Mouse (Mus musculus): ENCODE data around the gene Tmcc3. TPM values are rescaled to one million over a fixed set of nuclear protein-coding genes. Genes with fewer than 3 reads are reported as not detected.

The Tmcc3 gene
- polyA plus RNA-seq, 1 experiment, result 20.7 TPM

DNA sequence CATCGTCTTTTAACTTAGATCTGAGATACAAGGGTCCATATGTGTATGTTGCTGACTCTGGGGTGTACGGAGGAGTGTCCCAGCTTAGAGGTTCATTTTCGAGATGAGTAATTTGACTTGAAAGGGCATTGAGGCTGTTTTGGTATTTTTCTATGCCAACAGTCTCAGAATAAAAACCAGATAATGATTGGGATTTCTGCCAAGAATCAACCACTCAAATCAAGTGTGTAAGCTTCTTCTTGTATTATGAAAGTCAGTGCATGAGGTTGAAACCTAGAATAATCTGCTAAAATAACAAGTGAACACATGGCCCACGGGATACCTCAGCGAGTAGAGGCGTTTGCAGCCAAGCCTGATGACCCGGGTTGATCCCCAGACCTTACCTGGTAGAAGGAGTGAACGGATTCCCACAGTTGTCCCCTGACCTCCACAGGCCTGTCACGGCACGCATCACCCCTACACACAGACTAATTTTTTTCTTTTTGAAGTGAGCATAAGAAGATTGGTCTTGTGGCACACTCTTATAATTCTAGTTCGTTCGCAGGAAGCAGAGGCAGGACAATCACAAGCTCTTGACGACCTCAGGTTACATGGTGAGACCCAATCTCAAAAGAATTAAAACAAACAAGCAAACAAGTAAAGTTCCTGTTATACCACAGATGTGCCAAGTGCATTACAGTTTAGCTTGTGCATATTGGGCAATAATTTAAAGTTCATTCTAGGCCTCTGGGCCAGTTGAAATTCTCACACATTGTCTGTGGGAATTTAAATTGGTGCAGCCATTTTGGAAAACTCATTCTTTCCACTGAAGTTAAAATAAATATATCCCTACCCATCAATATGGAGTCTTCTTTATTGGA is 165.8 kb downstream of the Tmcc3 start:
- DNase-seq, result no peak
- WGBS, result 95% methylated on average over 13 of the region's 13 CpGs
- no peaks in the 10 kb centered on the region for H3K36me3 ChIP-seq (ENCODE audit: control insufficient read depth, insufficient read depth, low read length)
- no peak overlapping the region for H3K4me3 ChIP-seq (ENCODE audit: control insufficient read depth, insufficient read depth, low read length)
- H3K4me1 ChIP-seq (replicated peaks; ENCODE audit: control insufficient read depth, insufficient read depth, low read length), result no peaks in the 10 kb centered on the region
- no peaks in the 10 kb centered on the region for H3K27me3 ChIP-seq (ENCODE audit: control insufficient read depth, insufficient read depth, low read length)
- H3K27ac ChIP-seq (ENCODE audit: control insufficient read depth, insufficient read depth, low read length), result no peak overlapping the region
- no peak for TF ChIP-seq POLR2A (IDR thresholded peaks at IDR 0.05; ENCODE audit: control insufficient read depth, extremely low read depth, insufficient read depth, low read length, poor library complexity)
- no peak for TF ChIP-seq CTCF (IDR thresholded peaks at IDR 0.05; ENCODE audit: borderline replicate concordance, control insufficient read depth, extremely low read depth, insufficient read depth, low read length, poor library complexity)

DNA sequence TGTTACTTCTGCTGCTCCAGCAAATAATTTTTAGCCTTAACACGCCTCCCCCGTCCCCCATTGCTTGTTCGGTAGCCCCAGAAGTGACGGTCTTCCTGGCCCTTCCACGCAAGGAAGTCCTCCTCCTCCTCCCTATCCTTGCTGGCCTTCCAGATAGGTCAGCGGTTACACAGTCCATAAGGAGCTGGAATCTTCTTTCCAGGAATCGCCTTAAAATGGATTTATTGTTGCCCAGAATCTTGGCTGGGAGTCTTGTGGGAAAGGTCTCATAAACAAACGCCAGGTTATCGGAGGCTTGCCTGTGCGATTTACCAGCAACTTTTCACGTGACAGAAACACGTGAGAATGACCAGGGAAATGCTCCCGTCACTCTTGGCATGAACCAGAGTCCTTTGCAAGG is 167.9 kb downstream of the Tmcc3 start:
- WGBS, result 95% methylated on average over 13 of the region's 13 CpGs
- Histone ChIP-seq H3K27ac (ENCODE audit: control insufficient read depth, insufficient read depth, low read length) (no peak overlapping the region), H3K27me3 (ENCODE audit: control insufficient read depth, insufficient read depth, low read length) (no peaks in the 10 kb centered on the region), H3K4me1 (replicated peaks; ENCODE audit: control insufficient read depth, insufficient read depth, low read length) (no peaks in the 10 kb centered on the region), H3K4me3 (ENCODE audit: control insufficient read depth, insufficient read depth, low read length) (no peak overlapping the region), H3K36me3 (ENCODE audit: control insufficient read depth, insufficient read depth, low read length) (no peaks in the 10 kb centered on the region)
- TF ChIP-seq CTCF (IDR thresholded peaks at IDR 0.05; ENCODE audit: borderline replicate concordance, control insufficient read depth, extremely low read depth, insufficient read depth, low read length, poor library complexity), result no peak
- TF ChIP-seq POLR2A (IDR thresholded peaks at IDR 0.05; ENCODE audit: control insufficient read depth, extremely low read depth, insufficient read depth, low read length, poor library complexity), result no peak
- no peak for DNase-seq

DNA sequence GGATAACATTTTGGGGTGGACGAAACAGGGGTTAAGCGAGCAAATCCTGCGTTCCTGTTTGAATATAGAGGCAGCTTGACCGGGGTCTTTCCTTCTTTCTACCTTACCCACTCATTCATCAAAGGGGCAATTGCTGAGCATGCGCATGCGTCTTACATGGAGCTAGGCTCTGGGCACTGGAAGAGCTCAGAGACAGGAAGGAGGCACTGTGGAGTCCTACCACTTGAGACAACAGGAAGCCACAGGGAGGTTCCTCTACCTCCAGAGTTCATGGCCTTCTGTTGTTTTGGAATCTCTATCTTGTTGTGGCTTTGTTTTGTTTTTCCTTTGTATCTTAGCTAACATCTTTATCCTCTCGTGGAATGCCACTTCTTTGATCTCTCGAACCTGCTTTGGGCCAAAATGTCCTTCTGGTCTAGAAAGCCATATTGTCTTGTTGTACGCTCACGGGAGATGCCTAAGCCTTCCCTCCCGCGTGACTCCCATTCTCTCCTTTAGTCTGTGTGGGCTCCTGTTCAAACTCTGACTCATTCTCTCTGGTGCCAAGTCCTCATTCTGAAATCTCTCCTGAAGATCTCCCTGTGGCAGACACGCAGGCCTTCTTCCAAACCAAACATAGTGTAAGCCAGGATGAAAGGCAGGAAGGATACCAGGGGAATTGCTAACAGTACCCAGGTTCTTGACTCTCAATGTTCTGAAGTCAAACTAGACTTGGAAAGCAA is 168.8 kb downstream of the Tmcc3 start:
- Histone ChIP-seq H3K27ac (ENCODE audit: control insufficient read depth, insufficient read depth, low read length) (no peak overlapping the region), H3K4me1 (replicated peaks; ENCODE audit: control insufficient read depth, insufficient read depth, low read length) (no peaks in the 10 kb centered on the region), H3K27me3 (ENCODE audit: control insufficient read depth, insufficient read depth, low read length) (no peaks in the 10 kb centered on the region), H3K4me3 (ENCODE audit: control insufficient read depth, insufficient read depth, low read length) (no peak overlapping the region), H3K36me3 (ENCODE audit: control insufficient read depth, insufficient read depth, low read length) (no peaks in the 10 kb centered on the region)
- WGBS, result 82% methylated on average over 13 of the region's 13 CpGs
- no peak for DNase-seq
- no peak for TF ChIP-seq CTCF (IDR thresholded peaks at IDR 0.05; ENCODE audit: borderline replicate concordance, control insufficient read depth, extremely low read depth, insufficient read depth, low read length, poor library complexity)
- TF ChIP-seq POLR2A (IDR thresholded peaks at IDR 0.05; ENCODE audit: control insufficient read depth, extremely low read depth, insufficient read depth, low read length, poor library complexity), result no peak

DNA sequence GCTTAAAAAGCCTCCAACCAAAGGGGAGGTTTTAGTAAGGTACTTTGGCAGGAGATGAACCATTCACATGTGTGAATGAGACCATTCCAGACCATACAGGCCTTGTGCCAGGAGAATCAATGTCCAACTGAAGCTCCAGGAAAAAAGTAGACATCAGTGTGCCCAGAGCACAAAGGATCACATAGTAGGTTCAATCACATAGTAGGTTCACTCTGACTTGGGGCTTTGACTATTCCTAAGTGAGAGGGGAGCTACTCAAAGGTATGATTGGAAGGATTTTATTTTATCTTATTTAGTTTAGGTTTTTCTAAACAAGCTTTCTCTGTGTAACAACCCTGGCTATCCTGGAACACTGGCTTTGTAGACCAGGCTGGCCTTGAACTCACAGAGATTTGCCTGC is 169.9 kb downstream of the Tmcc3 start:
- no peaks in the 10 kb centered on the region for H3K36me3 ChIP-seq (ENCODE audit: control insufficient read depth, insufficient read depth, low read length)
- no peaks in the 10 kb centered on the region for H3K4me1 ChIP-seq (replicated peaks; ENCODE audit: control insufficient read depth, insufficient read depth, low read length)
- TF ChIP-seq POLR2A (IDR thresholded peaks at IDR 0.05; ENCODE audit: control insufficient read depth, extremely low read depth, insufficient read depth, low read length, poor library complexity) (no peak), CTCF (IDR thresholded peaks at IDR 0.05; ENCODE audit: borderline replicate concordance, control insufficient read depth, extremely low read depth, insufficient read depth, low read length, poor library complexity) (no peak)
- H3K4me3 ChIP-seq (ENCODE audit: control insufficient read depth, insufficient read depth, low read length), result no peak overlapping the region
- DNase-seq, result no peak
- no peaks in the 10 kb centered on the region for H3K27me3 ChIP-seq (ENCODE audit: control insufficient read depth, insufficient read depth, low read length)
- no peak overlapping the region for H3K27ac ChIP-seq (ENCODE audit: control insufficient read depth, insufficient read depth, low read length)

DNA sequence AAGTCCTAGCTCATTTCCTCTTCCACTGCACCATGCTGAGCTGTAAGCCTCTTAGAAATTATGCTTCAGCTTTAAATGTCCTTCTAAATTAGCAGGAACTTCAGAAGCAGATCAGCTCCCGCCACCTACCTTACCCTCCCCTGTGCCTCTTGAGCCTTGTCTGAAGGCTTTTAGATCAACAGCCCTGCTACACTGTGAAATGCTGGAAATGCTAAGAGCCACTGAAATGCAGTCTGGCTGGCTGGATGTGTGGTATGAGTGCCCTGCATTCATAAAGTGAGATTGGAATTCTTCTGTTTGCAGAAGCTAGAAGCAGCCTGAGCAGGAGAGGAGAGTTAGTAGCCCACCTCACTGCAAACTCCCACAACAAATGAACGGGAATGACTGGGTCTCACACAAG is 174.4 kb downstream of the Tmcc3 start:
- Histone ChIP-seq H3K27ac (ENCODE audit: control insufficient read depth, insufficient read depth, low read length) (no peak overlapping the region), H3K4me1 (replicated peaks; ENCODE audit: control insufficient read depth, insufficient read depth, low read length) (no peaks in the 10 kb centered on the region), H3K36me3 (ENCODE audit: control insufficient read depth, insufficient read depth, low read length) (no peaks in the 10 kb centered on the region), H3K27me3 (ENCODE audit: control insufficient read depth, insufficient read depth, low read length) (no peaks in the 10 kb centered on the region), H3K4me3 (ENCODE audit: control insufficient read depth, insufficient read depth, low read length) (no peak overlapping the region)
- TF ChIP-seq POLR2A (IDR thresholded peaks at IDR 0.05; ENCODE audit: control insufficient read depth, extremely low read depth, insufficient read depth, low read length, poor library complexity), result no peak
- no peak for TF ChIP-seq CTCF (IDR thresholded peaks at IDR 0.05; ENCODE audit: borderline replicate concordance, control insufficient read depth, extremely low read depth, insufficient read depth, low read length, poor library complexity)
- DNase-seq, result no peak
- 98% methylated on average over 2 of the region's 2 CpGs for WGBS

DNA sequence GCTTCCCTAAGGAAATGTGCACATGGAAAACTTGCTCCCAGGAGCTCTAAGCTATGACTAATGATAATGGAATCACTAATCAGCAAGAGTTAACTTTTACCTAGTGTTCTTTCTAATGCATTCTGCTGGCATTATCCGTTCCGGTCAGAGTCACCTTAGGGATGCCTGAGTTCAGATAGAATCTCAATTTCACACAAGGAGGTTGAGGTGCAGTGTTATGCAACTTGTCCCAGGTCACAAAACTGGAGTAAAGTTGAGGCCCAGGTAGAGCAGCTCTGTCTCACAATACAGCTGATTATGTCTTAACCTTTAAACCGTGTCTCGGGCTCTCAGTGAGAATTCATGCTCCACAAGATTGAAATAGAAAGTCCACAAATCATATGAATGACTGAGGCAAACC is 177.8 kb downstream of the Tmcc3 start:
- DNase-seq, result no peak
- no peaks in the 10 kb centered on the region for H3K36me3 ChIP-seq (ENCODE audit: control insufficient read depth, insufficient read depth, low read length)
- no peaks in the 10 kb centered on the region for H3K27me3 ChIP-seq (ENCODE audit: control insufficient read depth, insufficient read depth, low read length)
- H3K4me3 ChIP-seq (ENCODE audit: control insufficient read depth, insufficient read depth, low read length), result no peak overlapping the region
- 95% methylated on average over 4 of the region's 4 CpGs for WGBS
- no peak overlapping the region for H3K27ac ChIP-seq (ENCODE audit: control insufficient read depth, insufficient read depth, low read length)
- no peak for TF ChIP-seq POLR2A (IDR thresholded peaks at IDR 0.05; ENCODE audit: control insufficient read depth, extremely low read depth, insufficient read depth, low read length, poor library complexity)
- TF ChIP-seq CTCF (IDR thresholded peaks at IDR 0.05; ENCODE audit: borderline replicate concordance, control insufficient read depth, extremely low read depth, insufficient read depth, low read length, poor library complexity), result no peak
- H3K4me1 ChIP-seq (replicated peaks; ENCODE audit: control insufficient read depth, insufficient read depth, low read length), result no peaks in the 10 kb centered on the region

Data from thymus, adult 2 months (tissue).